Mouse (Mus musculus): ENCODE measurements around the gene Adcy6. TPM values are rescaled to one million over a fixed set of nuclear protein-coding genes. Genes with fewer than 3 reads are reported as not detected.

Gene Adcy6
- polyA plus RNA-seq, 1 experiment from 2014 or later: 17.3 TPM

DNA sequence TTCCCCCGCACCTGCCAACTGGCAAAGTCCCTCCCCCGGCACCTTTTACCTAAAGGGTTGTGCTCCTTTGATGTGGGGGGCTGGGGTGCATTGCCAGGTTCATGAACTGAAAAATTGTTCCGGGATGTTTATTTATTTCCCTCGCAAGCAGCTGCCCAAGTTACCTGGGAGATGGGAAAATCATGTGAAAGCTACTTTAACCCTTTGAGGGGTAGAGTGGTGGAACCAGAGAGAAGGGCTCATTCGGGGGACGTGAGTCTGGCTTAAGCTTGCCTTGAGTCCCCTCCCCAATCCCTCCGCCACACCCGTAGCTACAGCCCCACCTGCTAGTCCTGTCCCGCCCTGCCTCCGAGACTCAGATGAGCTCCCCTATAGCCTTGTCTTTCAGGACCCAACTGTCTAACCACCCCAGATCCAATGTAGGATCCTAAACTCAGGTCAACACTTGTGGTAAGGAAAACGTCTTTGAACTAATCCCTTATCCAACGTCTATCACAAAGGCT is 306 bp upstream of the Adcy6 start:
- ATAC-seq (ENCODE audit: low FRiP score) (no peak), DNase-seq (ENCODE audit: low spot score) (no peak)
- no peaks in the 10 kb centered on the region for H3K27me3 ChIP-seq (ENCODE audit: control insufficient read depth, insufficient read depth, low read length)
- no peaks in the 10 kb centered on the region for H3K9me3 ChIP-seq (ENCODE audit: control insufficient read depth, low read length)
- no peaks in the 10 kb centered on the region for H3K36me3 ChIP-seq (ENCODE audit: control insufficient read depth, insufficient read depth, low read length)
- peak overlapping the region; percentile 69 for H3K4me2 ChIP-seq (replicated peaks; ENCODE audit: low read depth, low read length)
- peak overlapping the region; percentile 84; the same call in 1 of the 2 replicates for H3K27ac ChIP-seq (ENCODE audit: low read depth, low read length)
- H3K4me3 ChIP-seq (ENCODE audit: low read depth, low read length): peak overlapping the region; percentile 88
- H3K4me1 ChIP-seq (replicated peaks; ENCODE audit: control insufficient read depth, insufficient read depth, low read length): peaks cover 7% of the 10 kb centered on the region
- WGBS: 3% methylated on average over 12 of the region's 12 CpGs
- peak overlapping the region; percentile 64 for H3K9ac ChIP-seq (ENCODE audit: low read depth, low read length)

DNA sequence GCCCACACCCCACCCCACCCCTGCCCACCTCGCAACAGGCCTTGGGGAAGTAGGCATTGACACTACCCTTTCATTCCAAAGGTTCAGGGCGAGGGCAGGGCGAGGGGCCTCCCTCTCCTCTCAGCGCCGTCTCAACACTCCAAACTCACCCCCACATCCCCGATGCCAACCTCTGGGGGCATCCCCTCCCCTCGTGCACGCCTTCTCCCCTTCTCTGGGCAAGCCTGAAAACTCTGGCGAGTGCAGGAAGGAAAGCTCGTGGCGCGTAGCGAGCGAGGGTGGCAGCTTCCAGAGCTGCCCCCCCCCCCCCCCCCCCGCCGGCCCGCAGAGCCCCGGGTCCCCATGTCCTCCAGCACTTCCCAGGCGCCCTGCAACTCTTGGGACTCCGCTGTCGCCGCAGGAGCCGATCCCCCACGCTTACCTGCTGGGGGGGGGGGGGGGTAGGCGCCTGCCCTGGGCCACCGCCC is 1.1 kb downstream of the Adcy6 start:
- Histone ChIP-seq H3K27ac (ENCODE audit: low read depth, low read length) (peak overlapping the region; percentile 84), H3K4me1 (replicated peaks; ENCODE audit: control insufficient read depth, insufficient read depth, low read length) (peaks cover 7% of the 10 kb centered on the region), H3K9me3 (ENCODE audit: control insufficient read depth, low read length) (no peaks in the 10 kb centered on the region), H3K36me3 (ENCODE audit: control insufficient read depth, insufficient read depth, low read length) (peaks cover 3% of the 10 kb centered on the region; the same call in 1 of the 2 replicates), H3K4me2 (replicated peaks; ENCODE audit: low read depth, low read length) (peak overlapping the region; percentile 69), H3K27me3 (ENCODE audit: control insufficient read depth, insufficient read depth, low read length) (no peaks in the 10 kb centered on the region), H3K9ac (ENCODE audit: low read depth, low read length) (peak overlapping the region; percentile 64), H3K4me3 (ENCODE audit: low read depth, low read length) (peak overlapping the region; percentile 88)
- DNase-seq (ENCODE audit: low spot score) (peak; percentile 58), ATAC-seq (ENCODE audit: low FRiP score) (peak; percentile 56)
- WGBS: 0% methylated on average over 9 of the region's 26 CpGs

DNA sequence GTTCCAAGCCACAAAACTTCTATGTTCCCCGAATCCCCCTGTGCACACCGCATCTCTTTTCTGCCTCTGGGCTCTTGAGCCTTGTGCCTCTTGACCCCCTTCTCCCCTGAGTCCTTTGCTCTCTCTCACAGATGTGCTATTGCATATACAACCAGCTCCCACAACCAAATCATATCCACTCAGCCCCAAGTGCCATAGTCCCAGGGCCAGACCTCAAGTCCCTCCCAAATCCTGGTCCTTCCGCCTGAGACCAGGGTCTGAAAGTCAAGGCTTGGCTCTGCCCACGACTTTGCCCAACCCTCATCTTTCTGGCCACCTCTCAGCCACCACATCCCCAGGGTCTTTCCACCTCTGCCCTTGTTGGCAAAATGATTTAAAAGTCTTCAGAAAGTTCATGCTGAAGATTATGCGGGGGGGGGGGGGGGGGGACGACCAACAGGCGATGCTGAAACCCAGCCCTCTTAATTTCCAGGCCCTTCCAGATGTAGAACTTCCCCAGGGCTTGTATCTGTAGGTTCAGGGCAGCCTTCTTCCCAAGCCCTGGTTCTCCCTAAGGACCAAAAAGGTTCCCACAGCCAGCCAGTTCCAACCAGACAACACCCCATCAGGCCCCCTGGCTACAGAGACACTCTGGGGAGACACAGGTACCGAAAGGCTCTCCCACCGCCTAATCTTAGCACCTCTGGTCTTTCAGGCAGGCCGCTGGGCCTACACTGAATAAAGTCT is 1.7 kb downstream of the Adcy6 start:
- Histone ChIP-seq H3K27me3 (ENCODE audit: control insufficient read depth, insufficient read depth, low read length) (no peaks in the 10 kb centered on the region), H3K27ac (ENCODE audit: low read depth, low read length) (peak overlapping the region; percentile 84), H3K4me2 (replicated peaks; ENCODE audit: low read depth, low read length) (peak overlapping the region; percentile 69), H3K4me3 (ENCODE audit: low read depth, low read length) (peak overlapping the region; percentile 88), H3K9ac (ENCODE audit: low read depth, low read length) (peak overlapping the region; percentile 64), H3K4me1 (replicated peaks; ENCODE audit: control insufficient read depth, insufficient read depth, low read length) (peaks cover 7% of the 10 kb centered on the region), H3K9me3 (ENCODE audit: control insufficient read depth, low read length) (no peaks in the 10 kb centered on the region), H3K36me3 (ENCODE audit: control insufficient read depth, insufficient read depth, low read length) (peaks cover 5% of the 10 kb centered on the region; the same call in 1 of the 2 replicates)
- 16% methylated on average over 8 of the region's 10 CpGs for WGBS
- ATAC-seq (ENCODE audit: low FRiP score) (no peak; the same call in none of the 2 replicates), DNase-seq (ENCODE audit: low spot score) (peak; percentile 13)

DNA sequence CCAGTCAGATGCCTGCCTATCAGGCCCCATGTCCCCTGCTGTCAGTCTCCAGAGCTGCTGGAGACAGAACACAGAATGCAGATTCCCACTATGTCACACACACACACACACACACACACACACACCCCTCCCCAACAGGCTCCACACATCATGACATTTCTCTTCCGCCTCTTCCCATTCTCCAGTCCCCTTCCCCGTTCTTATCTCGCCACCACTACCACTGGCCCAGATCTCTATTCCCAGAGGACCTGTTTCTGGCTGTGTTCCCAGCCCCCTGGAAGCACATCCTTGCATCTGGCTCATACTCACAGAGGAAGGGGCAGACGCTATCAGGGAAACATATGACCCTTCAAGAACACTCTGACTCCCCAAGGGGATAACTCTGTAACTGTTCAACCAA is 2.3 kb downstream of the Adcy6 start:
- Histone ChIP-seq H3K27me3 (ENCODE audit: control insufficient read depth, insufficient read depth, low read length) (no peaks in the 10 kb centered on the region), H3K36me3 (ENCODE audit: control insufficient read depth, insufficient read depth, low read length) (peaks cover 5% of the 10 kb centered on the region; the same call in 1 of the 2 replicates), H3K4me1 (replicated peaks; ENCODE audit: control insufficient read depth, insufficient read depth, low read length) (peaks cover 7% of the 10 kb centered on the region), H3K4me2 (replicated peaks; ENCODE audit: low read depth, low read length) (peak overlapping the region; percentile 69), H3K9ac (ENCODE audit: low read depth, low read length) (peak overlapping the region; percentile 64; the same call in 1 of the 2 replicates), H3K9me3 (ENCODE audit: control insufficient read depth, low read length) (no peaks in the 10 kb centered on the region), H3K27ac (ENCODE audit: low read depth, low read length) (no peak overlapping the region), H3K4me3 (ENCODE audit: low read depth, low read length) (peak overlapping the region; percentile 88)
- WGBS: 51% methylated on average over 4 of the region's 4 CpGs
- DNase-seq (ENCODE audit: low spot score) (no peak), ATAC-seq (ENCODE audit: low FRiP score) (no peak)

DNA sequence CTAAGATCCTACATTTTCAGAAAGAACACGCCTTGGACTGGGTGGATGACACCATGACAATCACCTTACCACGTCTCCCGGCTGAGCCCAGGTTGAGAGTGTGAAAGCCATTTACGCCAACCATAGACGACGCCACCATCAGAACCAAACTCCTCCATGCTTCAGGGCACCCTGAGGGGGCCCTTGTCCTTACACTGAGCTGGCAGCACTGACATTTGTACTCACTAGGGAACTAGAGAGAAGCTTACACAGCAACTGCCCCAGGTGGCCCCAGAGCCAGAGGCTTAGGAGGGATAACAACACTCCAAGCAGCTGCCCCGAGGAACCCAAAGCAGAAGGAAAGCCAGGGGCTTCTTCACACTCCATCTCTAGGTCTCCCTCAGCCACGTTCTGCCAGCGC is 3.1 kb downstream of the Adcy6 start:
- H3K4me3 ChIP-seq (ENCODE audit: low read depth, low read length): no peak overlapping the region
- DNase-seq (ENCODE audit: low spot score): no peak
- peaks cover 7% of the 10 kb centered on the region for H3K4me1 ChIP-seq (replicated peaks; ENCODE audit: control insufficient read depth, insufficient read depth, low read length)
- 70% methylated on average over 9 of the region's 9 CpGs for WGBS
- no peak overlapping the region for H3K27ac ChIP-seq (ENCODE audit: low read depth, low read length)
- no peak overlapping the region for H3K9ac ChIP-seq (ENCODE audit: low read depth, low read length)
- H3K9me3 ChIP-seq (ENCODE audit: control insufficient read depth, low read length): no peaks in the 10 kb centered on the region
- no peak for ATAC-seq (ENCODE audit: low FRiP score)
- peaks cover 5% of the 10 kb centered on the region; the same call in 1 of the 2 replicates for H3K36me3 ChIP-seq (ENCODE audit: control insufficient read depth, insufficient read depth, low read length)
- H3K4me2 ChIP-seq (replicated peaks; ENCODE audit: low read depth, low read length): no peak overlapping the region
- H3K27me3 ChIP-seq (ENCODE audit: control insufficient read depth, insufficient read depth, low read length): no peaks in the 10 kb centered on the region

DNA sequence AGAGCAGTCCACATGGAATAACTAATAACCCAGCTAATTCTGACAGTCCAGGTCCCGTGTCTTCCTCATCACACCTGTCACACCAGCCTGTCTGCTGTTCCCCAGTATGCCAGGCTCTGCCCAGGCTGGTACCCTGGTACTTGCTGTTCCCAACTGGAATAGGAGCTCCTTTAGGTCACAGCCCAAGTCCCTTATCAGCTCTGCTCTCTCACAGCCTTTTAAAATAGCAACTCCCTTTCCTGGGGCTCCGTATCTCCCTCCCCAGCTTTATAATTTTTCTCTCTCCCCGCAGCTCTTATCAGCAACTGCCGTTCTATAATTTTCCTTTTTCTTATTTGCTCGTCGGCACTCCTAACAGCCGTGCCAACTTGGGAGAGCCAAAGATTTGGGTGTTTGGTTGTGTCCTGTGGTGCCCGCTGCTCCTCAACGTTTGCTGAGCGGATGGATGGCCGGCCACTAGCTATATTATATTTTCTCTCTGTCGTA is 3.8 kb downstream of the Adcy6 start:
- no peak overlapping the region for H3K9ac ChIP-seq (ENCODE audit: low read depth, low read length)
- peaks cover 7% of the 10 kb centered on the region for H3K4me1 ChIP-seq (replicated peaks; ENCODE audit: control insufficient read depth, insufficient read depth, low read length)
- peaks cover 7% of the 10 kb centered on the region; the same call in 1 of the 2 replicates for H3K36me3 ChIP-seq (ENCODE audit: control insufficient read depth, insufficient read depth, low read length)
- H3K9me3 ChIP-seq (ENCODE audit: control insufficient read depth, low read length): no peaks in the 10 kb centered on the region
- no peak for DNase-seq (ENCODE audit: low spot score)
- no peak for ATAC-seq (ENCODE audit: low FRiP score)
- H3K4me3 ChIP-seq (ENCODE audit: low read depth, low read length): no peak overlapping the region
- WGBS: 93% methylated on average over 12 of the region's 12 CpGs
- H3K27ac ChIP-seq (ENCODE audit: low read depth, low read length): no peak overlapping the region
- H3K27me3 ChIP-seq (ENCODE audit: control insufficient read depth, insufficient read depth, low read length): no peaks in the 10 kb centered on the region
- no peak overlapping the region for H3K4me2 ChIP-seq (replicated peaks; ENCODE audit: low read depth, low read length)

DNA sequence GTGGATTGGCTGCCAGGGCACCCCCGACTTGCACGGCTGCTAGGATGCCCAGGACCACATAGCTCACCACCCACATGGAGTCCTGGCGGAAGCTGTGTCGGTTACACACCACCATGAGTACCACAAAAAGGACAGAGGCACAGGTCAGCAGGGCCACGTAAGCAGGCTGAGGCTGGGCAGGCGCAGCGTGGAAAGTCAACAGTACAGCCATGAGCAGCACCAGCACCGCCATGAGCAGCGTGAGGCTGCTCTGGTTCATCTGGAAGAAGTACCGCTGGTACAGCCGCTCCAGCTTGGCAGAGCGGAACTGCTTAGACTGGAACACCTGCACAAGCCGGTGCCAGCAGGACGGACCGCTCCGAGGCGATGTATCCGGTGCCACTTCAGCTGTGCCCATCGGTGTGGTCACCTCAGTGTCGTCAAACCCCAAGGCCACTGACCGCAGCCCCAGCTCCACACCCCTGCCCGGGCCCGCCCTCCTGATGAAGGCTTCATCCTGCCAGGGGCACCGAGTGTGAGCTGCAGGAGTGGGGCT is 5.8 kb downstream of the Adcy6 start:
- ATAC-seq (ENCODE audit: low FRiP score) (no peak), DNase-seq (ENCODE audit: low spot score) (no peak)
- Histone ChIP-seq H3K4me3 (ENCODE audit: low read depth, low read length) (no peak overlapping the region), H3K4me1 (replicated peaks; ENCODE audit: control insufficient read depth, insufficient read depth, low read length) (peaks cover 7% of the 10 kb centered on the region), H3K9ac (ENCODE audit: low read depth, low read length) (no peak overlapping the region), H3K4me2 (replicated peaks; ENCODE audit: low read depth, low read length) (no peak overlapping the region), H3K36me3 (ENCODE audit: control insufficient read depth, insufficient read depth, low read length) (peaks cover 7% of the 10 kb centered on the region; the same call in 1 of the 2 replicates), H3K27me3 (ENCODE audit: control insufficient read depth, insufficient read depth, low read length) (no peaks in the 10 kb centered on the region), H3K27ac (ENCODE audit: low read depth, low read length) (no peak overlapping the region), H3K9me3 (ENCODE audit: control insufficient read depth, low read length) (no peaks in the 10 kb centered on the region)
- WGBS: 97% methylated on average over 24 of the region's 24 CpGs

DNA sequence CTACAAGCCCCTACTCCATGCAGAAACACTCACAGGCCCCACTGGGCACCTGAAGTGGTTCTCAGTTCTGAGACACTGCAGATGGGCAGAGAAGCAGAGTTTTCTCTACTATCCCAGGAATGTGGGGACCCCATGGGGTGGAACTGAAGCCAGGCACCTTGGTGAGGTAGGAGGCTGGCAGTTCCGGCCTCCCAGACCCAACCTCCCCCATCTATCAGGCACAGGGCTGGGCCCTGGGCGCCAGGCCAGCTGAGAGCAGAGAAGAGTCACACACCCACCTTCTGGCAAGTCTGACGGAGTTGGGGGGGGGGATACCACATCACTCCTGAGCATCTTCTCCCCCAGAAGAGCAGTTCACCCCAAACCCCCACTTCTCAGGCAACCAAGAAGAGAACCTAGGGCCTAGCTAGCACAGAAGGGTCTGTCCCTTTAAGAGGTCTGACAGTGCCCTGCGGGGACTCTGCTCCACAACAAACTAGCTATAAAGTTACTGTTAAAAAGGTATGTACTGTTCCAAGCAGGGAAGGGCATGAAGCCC is 6.9 kb downstream of the Adcy6 start:
- peaks cover 10% of the 10 kb centered on the region; the same call in 1 of the 2 replicates for H3K36me3 ChIP-seq (ENCODE audit: control insufficient read depth, insufficient read depth, low read length)
- no peak overlapping the region for H3K4me2 ChIP-seq (replicated peaks; ENCODE audit: low read depth, low read length)
- no peak for DNase-seq (ENCODE audit: low spot score)

More for the DNA sequence above, 6.9 kb downstream of the Adcy6 start:
- no peak overlapping the region for H3K9ac ChIP-seq (ENCODE audit: low read depth, low read length)
- H3K27ac ChIP-seq (ENCODE audit: low read depth, low read length): no peak overlapping the region
- ATAC-seq (ENCODE audit: low FRiP score): no peak
- H3K27me3 ChIP-seq (ENCODE audit: control insufficient read depth, insufficient read depth, low read length): no peaks in the 10 kb centered on the region
- peaks cover 5% of the 10 kb centered on the region for H3K4me1 ChIP-seq (replicated peaks; ENCODE audit: control insufficient read depth, insufficient read depth, low read length)
- no peak overlapping the region for H3K4me3 ChIP-seq (ENCODE audit: low read depth, low read length)
- no peaks in the 10 kb centered on the region for H3K9me3 ChIP-seq (ENCODE audit: control insufficient read depth, low read length)
- 55% methylated on average over 4 of the region's 4 CpGs for WGBS

Measured in hindbrain, embryonic 11.5 days (tissue).